In the genomic region with DNA sequence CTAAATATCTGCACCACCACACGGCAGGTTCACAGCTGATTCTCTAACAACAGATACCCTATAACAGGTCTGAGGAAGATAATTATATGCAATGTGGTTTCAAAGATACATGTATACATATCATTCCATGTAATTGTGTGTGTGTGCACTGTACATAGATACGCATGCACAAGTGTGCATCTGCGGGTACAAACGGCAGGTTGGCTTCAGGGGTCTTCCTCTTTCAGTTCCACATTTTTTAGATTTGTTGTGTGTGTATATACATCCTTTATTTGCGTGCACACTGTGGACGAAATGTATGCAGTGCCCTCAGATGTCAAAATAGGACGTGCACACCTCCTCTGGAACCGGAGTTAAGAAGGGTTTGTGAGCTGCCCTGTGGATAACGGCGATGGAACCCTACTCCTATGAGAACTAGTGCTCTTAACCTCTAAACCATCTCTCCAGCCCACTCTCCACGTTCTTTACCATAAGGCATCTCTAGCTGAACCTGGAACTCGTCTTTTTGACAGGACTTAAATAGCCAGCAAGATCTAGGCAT, we compare ENCODE assay signal across 8 mouse cellular contexts. TPM values are rescaled to one million over a fixed set of nuclear protein-coding genes. Genes with fewer than 3 reads are reported as not detected.
DNase-seq lines count a peak whose midpoint lies in the region; ATAC-seq and TF ChIP-seq lines count a peak whose summit lies in the region.

No protein-coding gene starts in this region.

- peaks cover 30% of the 10 kb centered on the region for H3K36me3 ChIP-seq in erythroblast, embryonic 14.5 days (ENCODE audit: control insufficient read depth)
- H3K36me3 ChIP-seq in spleen, adult 2 months (ENCODE audit: control insufficient read depth, insufficient read depth, low read length) = peaks cover 3% of the 10 kb centered on the region; the same call in 1 of the 2 replicates
- H3K36me3 ChIP-seq in liver, postnatal 0 days (replicated peaks; ENCODE audit: insufficient read depth, low read length) = peaks cover 22% of the 10 kb centered on the region
- 0 out of 2 replicates have a peak, but pooled peaks cover under 1% of the 10 kb centered on the region for H3K36me3 ChIP-seq in stomach, postnatal 0 days (ENCODE audit: control insufficient read depth, insufficient read depth, low read length)

- peak overlapping the region; percentile 42 for H3K4me2 ChIP-seq in liver, postnatal 0 days (ENCODE audit: low read depth, low read length)
- H3K4me2 ChIP-seq in stomach, postnatal 0 days (replicated peaks; ENCODE audit: low read depth) = 0 out of 2 replicates have a peak overlapping the region, but pooled peaks have one; percentile 28

- DNase-seq in spleen, adult 2 months (ENCODE audit: low read depth in 1 of 2, low spot score in 2 of 2) = peak in 1 of 2 experiments; percentile 10
- DNase-seq in spleen, adult 12 weeks (ENCODE audit: low spot score) = no peak
- no peak for DNase-seq in liver, postnatal 0 days
- DNase-seq in stomach, postnatal 0 days (ENCODE audit: low spot score) = no peak
- DNase-seq in thymus, adult 18-20 months = no peak
- no peak for DNase-seq in cerebellum, postnatal 25 days

- peak overlapping the region; percentile 4; the same call in 1 of the 2 replicates for H3K27ac ChIP-seq in spleen, adult 2 months (ENCODE audit: insufficient read depth, low read length)
- H3K27ac ChIP-seq in liver, postnatal 0 days (ENCODE audit: low read depth) = peak overlapping the region; percentile 97; the same call in 1 of the 2 replicates
- H3K27ac ChIP-seq in stomach, postnatal 0 days (replicated peaks) = peak overlapping the region; percentile 100; the same call in 1 of the 2 replicates

- H3K4me1 ChIP-seq in erythroblast, embryonic 14.5 days (ENCODE audit: control insufficient read depth) = peaks cover 32% of the 10 kb centered on the region
- peaks cover 7% of the 10 kb centered on the region; the same call in 1 of the 2 replicates for H3K4me1 ChIP-seq in spleen, adult 2 months (ENCODE audit: control insufficient read depth, insufficient read depth, insufficient read length)
- H3K4me1 ChIP-seq in liver, postnatal 0 days (ENCODE audit: insufficient read depth) = peaks cover 16% of the 10 kb centered on the region
- 0 out of 2 replicates have a peak, but pooled peaks cover 3% of the 10 kb centered on the region for H3K4me1 ChIP-seq in stomach, postnatal 0 days (replicated peaks; ENCODE audit: control insufficient read depth, insufficient read depth)

- peak overlapping the region; percentile 98 for H3K4me3 ChIP-seq in erythroblast, embryonic 14.5 days (replicated peaks)
- H3K4me3 ChIP-seq in spleen, adult 2 months (ENCODE audit: extremely low read depth, insufficient read depth, insufficient read length) = no peak overlapping the region
- H3K4me3 ChIP-seq in liver, postnatal 0 days (ENCODE audit: low read depth, low read length) = peak overlapping the region; percentile 81
- H3K4me3 ChIP-seq in stomach, postnatal 0 days (ENCODE audit: low read depth, low read length) = no peak overlapping the region

- 45% methylated on average over 12 of the region's 12 CpGs for WGBS in spleen, adult 2 months
- 68% methylated on average over 12 of the region's 12 CpGs for WGBS in liver, postnatal 0 days (ENCODE audit: insufficient replicate concordance)
- WGBS in stomach, postnatal 0 days = 77% methylated on average over 12 of the region's 12 CpGs

- no peaks in the 10 kb centered on the region for H3K9me3 ChIP-seq in erythroblast, embryonic 14.5 days (ENCODE audit: control insufficient read depth, low read length)
- H3K9me3 ChIP-seq in liver, postnatal 0 days (ENCODE audit: low read length) = no peaks in the 10 kb centered on the region
- 0 out of 2 replicates have a peak, but pooled peaks cover 2% of the 10 kb centered on the region for H3K9me3 ChIP-seq in stomach, postnatal 0 days (ENCODE audit: control insufficient read depth, low read length)

- 0 out of 2 replicates have a peak overlapping the region, but pooled peaks have one; percentile 16 for H3K9ac ChIP-seq in liver, postnatal 0 days (replicated peaks)
- H3K9ac ChIP-seq in stomach, postnatal 0 days (ENCODE audit: low read length) = peak overlapping the region; percentile 99; the same call in 1 of the 2 replicates

- no peak for TF ChIP-seq CTCF in spleen, adult 2 months (IDR thresholded peaks at IDR 0.05; ENCODE audit: extremely low read depth, insufficient read depth, insufficient read length, insufficient replicate concordance)
- no peak for TF ChIP-seq CTCF in liver, postnatal 0 days (IDR thresholded peaks at IDR 0.05; ENCODE audit: low read depth)
- TF ChIP-seq CTCF in stomach, postnatal 0 days (IDR thresholded peaks at IDR 0.05; ENCODE audit: low read depth) = no peak

- peaks cover 8% of the 10 kb centered on the region for H3K27me3 ChIP-seq in erythroblast, embryonic 14.5 days (ENCODE audit: control insufficient read depth)
- H3K27me3 ChIP-seq in spleen, adult 2 months (ENCODE audit: control insufficient read depth, insufficient read depth, low read length) = no peaks in the 10 kb centered on the region
- H3K27me3 ChIP-seq in liver, postnatal 0 days (ENCODE audit: insufficient read depth, low read length) = no peaks in the 10 kb centered on the region
- H3K27me3 ChIP-seq in stomach, postnatal 0 days (ENCODE audit: control insufficient read depth, insufficient read depth, low read length) = no peaks in the 10 kb centered on the region

- no peak for TF ChIP-seq EP300 in liver, postnatal 0 days (IDR thresholded peaks at IDR 0.05; ENCODE audit: low read depth)
- no peak for TF ChIP-seq EP300 in stomach, postnatal 0 days (optimal IDR thresholded peaks at IDR 0.05)

- no peak for ATAC-seq in erythroblast, adult 5-6 weeks (replicated peaks; ENCODE audit: low FRiP score, poor library complexity, severe bottlenecking)
- no peak for ATAC-seq in liver, postnatal 0 days
- ATAC-seq in stomach, postnatal 0 days (ENCODE audit: low FRiP score, low TSS enrichment) = no peak

- no peak for TF ChIP-seq POLR2A in spleen, adult 2 months (IDR thresholded peaks at IDR 0.05; ENCODE audit: low read depth, low read length)

RNA-seq across cellular contexts. Expression of a gene that starts 25.2 kb away (rescaled TPM):
- polyA plus RNA-seq in erythroblast, embryonic 14.5 days (2012) = 17.0 and 20.5 TPM in 2 replicates
- total RNA-seq in erythroblast, adult 5-6 weeks (2015; ENCODE audit: low replicate concordance) = 65.8 and 101 TPM in 2 replicates
- total RNA-seq in erythroblast, adult 5-6 weeks (2017; ENCODE audit: low replicate concordance) = 52.1 and 75.8 TPM in 2 replicates
- polyA plus RNA-seq in spleen, adult 2 months (2012; rRNA removed) = 43.9 and 76.0 TPM in 2 replicates
- polyA plus RNA-seq in liver, postnatal 0 days (2015; fragmentation: Nextera tagmentation; extraction: Ambion mirVana) = 67.8 and 72.6 TPM in 2 replicates
- 89.7 and 93.1 TPM in 2 replicates for polyA plus RNA-seq in stomach, postnatal 0 days (2015; fragmentation: Nextera tagmentation; extraction: Ambion mirVana)

RNA-seq across cellular contexts. Expression of a gene that starts 27.5 kb away (rescaled TPM):
- polyA plus RNA-seq in erythroblast, embryonic 14.5 days (2012) = 0.18 and 0.34 TPM in 2 replicates
- 11.5 and 23.6 TPM in 2 replicates for total RNA-seq in erythroblast, adult 5-6 weeks (2015; ENCODE audit: low replicate concordance)
- 15.5 and 16.4 TPM in 2 replicates for total RNA-seq in erythroblast, adult 5-6 weeks (2017; ENCODE audit: low replicate concordance)
- 4.2 and 5.3 TPM in 2 replicates for polyA plus RNA-seq in spleen, adult 2 months (2012; rRNA removed)
- polyA plus RNA-seq in liver, postnatal 0 days (2015; fragmentation: Nextera tagmentation; extraction: Ambion mirVana) = 21.2 and 25.1 TPM in 2 replicates
- polyA plus RNA-seq in stomach, postnatal 0 days (2015; fragmentation: Nextera tagmentation; extraction: Ambion mirVana) = 40.4 and 56.4 TPM in 2 replicates

RNA-seq across cellular contexts. Expression of a gene that starts 29.5 kb away (rescaled TPM):
- polyA plus RNA-seq in erythroblast, embryonic 14.5 days (2012) = 0.03 and 0.08 TPM in 2 replicates
- 0.19 and 4.8 TPM in 2 replicates for total RNA-seq in erythroblast, adult 5-6 weeks (2015; ENCODE audit: low replicate concordance)
- total RNA-seq in erythroblast, adult 5-6 weeks (2017; ENCODE audit: low replicate concordance) = 2.5 and 4.0 TPM in 2 replicates
- 4.3 and 5.5 TPM in 2 replicates for polyA plus RNA-seq in spleen, adult 2 months (2012; rRNA removed)
- polyA plus RNA-seq in liver, postnatal 0 days (2015; fragmentation: Nextera tagmentation; extraction: Ambion mirVana) = 3.5 and 3.8 TPM in 2 replicates
- 15.6 and 17.1 TPM in 2 replicates for polyA plus RNA-seq in stomach, postnatal 0 days (2015; fragmentation: Nextera tagmentation; extraction: Ambion mirVana)

Comparison
In these comparisons a context has a peak if more than half of its experiments do, and no peak if none do; other contexts are left out.
1. H3K4me3 ChIP-seq: peak in erythroblast, embryonic 14.5 days (single experiment) and liver, postnatal 0 days (single experiment); none in spleen, adult 2 months (single experiment) and stomach, postnatal 0 days (single experiment).
2. H3K27ac ChIP-seq: peak in every context shown above with its lines; median percentile 100 in stomach, postnatal 0 days; 97 in liver, postnatal 0 days; 4 in spleen, adult 2 months.